Mouse (Mus musculus) B cell, adult 2 months (primary cell): ENCODE data around the gene Mllt11.

Experiments used
- DNase-seq, 2 experiments: peaks; one replicate each; pipeline ENCODE4 v3.0.0; 2022

Gene Mllt11

DNA sequence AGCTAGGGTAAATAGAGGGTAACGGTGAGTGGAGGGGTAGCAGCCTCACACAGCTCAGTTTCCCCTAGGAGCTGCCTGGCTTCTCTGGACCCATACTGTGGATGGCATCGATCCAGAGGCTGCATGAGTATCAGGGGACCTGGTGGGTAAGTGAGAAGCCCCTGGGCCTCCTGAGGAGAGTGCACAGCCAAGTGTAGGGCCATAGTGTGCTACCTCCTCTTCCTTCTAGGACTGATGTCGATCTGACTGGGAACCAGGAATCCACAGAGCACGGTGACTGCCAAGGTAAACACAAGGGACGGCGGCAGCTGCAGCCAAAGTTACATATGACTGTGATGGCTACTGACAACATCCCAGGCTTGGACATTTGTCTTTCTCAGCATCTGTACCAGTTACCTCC, 60.9 kb downstream of the Mllt11 start:
- DNase-seq, result no peak

- no peak for DNase-seq
These were observed 62.0 kb downstream of the Mllt11 start for GRCm38 (mm10) chr3:95169996-95170395.
